Mouse (Mus musculus) heart, postnatal 36 days (tissue): ENCODE results near the gene Ppm1a. TPM values are rescaled to one million over a fixed set of nuclear protein-coding genes. Genes with fewer than 3 reads are reported as not detected.
"Not testable (repeated sequence)": the region's sequence is repeated elsewhere in the genome, so short reads cannot be mapped to it uniquely, and the experiment has no call there.

Experiments
- DNase-seq, 2 experiments: peaks; one replicate each; pipeline ENCODE4 v3.0.0; 2021 to 2022
- intact Hi-C: fragments of 180-260 bp; cut with DNase I; formaldehyde crosslinking; loops from one replicate; pipeline ENCODE4 v1.15.1; 2025
- total RNA-seq, 2 experiments: library from RNA; stranded (reverse); gene quantifications; 2 replicates each; pipeline ENCODE4 v1.2.3; 2021

The Ppm1a gene
- total RNA-seq, 2 experiments from 2014 or later, result 244 to 245 TPM

DNA sequence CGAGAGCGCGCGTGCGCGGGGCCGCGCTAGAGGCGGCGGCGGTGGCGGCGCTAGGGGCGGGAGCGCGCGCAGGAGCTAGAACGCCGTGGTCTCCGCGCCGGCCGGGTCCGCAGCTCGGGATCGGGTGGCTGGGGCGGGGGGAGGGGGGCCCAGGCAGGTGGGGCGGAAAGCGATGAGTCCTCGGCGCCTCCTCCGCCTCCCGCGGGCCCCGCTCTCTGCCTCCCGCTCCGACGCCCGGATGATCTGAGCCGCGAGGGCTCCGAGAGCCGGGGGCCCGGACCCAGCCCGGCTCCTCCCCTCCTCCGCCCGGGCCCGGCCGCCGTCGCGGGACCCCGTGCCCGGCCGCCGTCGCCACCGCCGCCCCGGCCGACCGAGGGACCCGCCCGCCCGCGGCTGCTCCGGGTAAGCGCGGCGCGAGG lies 4.0 kb downstream of the Ppm1a start:
- DNase-seq, result no peak
- intact Hi-C loops, result loop anchor here (5.0 kb wide), 3 partner anchors 81 to 224 kb away; partner anchors contain the start of genes Dhrs7 and Pcnx4

DNA sequence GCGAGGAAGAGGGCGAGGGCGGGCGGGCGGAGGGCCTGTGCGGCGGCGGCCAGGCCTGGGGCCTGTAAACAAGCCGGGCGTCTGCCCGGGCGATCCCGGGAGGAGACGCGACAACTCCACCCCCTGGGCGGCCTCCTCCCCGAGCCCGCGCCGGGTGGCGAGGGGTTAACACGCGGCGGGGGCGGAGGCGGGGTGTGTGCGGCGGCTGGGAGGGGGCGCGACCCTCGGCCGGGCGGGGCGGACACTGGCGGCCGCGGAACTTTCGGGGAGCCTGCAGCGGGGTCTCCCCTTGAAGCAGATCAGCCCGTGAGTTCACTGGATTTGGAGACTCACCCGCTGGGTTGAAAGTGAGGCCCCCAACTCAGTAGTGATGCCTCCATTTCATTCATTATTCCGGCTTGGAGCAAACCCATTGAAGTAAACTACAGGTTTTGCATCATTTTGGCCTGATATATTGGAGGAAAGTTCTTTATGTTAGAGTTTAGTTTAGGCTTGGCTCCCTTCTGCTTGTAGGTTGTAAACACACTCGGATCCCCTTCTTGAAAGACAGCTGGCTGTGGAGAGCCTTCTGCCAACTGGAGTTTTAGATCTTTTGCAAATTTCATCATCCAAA lies 4.5 kb downstream of the Ppm1a start:
- peak; percentile 58 to 70 for DNase-seq
- intact Hi-C loops, result loop anchor here (5.0 kb wide), 3 partner anchors 81 to 224 kb away; partner anchors contain the start of genes Dhrs7 and Pcnx4

DNA sequence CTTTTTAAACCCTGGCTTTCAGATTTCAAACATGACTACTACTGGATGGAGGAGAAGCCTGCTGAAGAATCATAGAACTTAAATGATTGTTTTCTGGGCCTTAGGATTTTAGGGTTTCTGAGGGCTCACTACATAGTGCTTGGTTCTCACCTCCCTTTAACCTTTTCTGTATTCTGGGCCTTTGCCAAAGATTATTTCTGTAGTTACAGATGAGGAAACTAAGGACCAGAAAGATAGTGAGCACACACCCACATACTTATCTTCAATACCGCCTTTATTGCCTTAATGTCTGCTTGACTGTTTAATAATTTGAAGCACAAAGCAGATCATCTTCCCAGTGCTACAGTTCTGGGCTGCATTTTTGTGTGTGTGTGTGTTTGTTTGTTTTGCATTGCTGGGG lies 5.2 kb downstream of the Ppm1a start:
- intact Hi-C loops, result loop anchor here (5.0 kb wide), 3 partner anchors 80 to 225 kb away; partner anchors contain the start of genes Dhrs7 and Pcnx4
- no peak for DNase-seq

DNA sequence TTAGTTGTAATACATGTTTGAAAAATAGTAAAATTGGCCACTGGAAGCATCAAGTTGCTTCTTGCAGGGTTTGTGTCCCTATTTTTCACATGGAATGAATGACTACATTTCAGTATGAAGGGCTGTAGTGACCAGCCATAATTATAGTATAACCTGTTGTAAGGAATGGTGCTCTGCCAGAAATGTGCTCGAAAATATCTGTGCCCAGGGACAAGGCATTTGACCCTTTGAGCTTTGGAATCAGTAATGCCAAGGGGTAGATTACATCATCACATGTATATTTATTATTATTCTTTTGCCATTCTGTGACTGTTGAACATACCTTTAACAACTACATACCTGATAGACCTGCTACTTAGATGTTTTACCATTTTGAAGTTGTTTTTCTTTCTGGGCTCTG lies 5.9 kb downstream of the Ppm1a start:
- intact Hi-C loops, result loop anchor here (5.0 kb wide), 3 partner anchors 79 to 226 kb away; partner anchors contain the start of genes Dhrs7 and Pcnx4
- DNase-seq, result no peak

DNA sequence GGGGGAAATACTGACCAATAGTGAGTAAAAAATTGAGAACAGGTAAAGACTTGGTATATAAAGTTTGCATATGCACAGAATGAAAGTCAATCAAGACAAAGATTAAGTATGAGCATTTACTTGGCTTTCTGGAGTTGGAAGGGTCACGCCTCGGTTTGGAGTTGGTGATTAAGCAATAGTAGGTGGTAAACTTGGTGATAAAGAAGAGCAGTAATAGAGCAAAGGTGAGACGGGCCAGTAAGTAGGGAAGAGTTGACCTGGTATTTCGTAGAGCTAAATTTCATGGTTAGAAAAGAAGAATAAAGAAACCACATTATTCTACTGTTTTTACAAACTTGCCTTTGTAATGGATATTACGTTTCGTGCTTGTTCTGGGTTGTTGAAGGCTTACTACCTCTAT lies 10.6 kb downstream of the Ppm1a start:
- intact Hi-C loops, result no loop called here
- no peak for DNase-seq

DNA sequence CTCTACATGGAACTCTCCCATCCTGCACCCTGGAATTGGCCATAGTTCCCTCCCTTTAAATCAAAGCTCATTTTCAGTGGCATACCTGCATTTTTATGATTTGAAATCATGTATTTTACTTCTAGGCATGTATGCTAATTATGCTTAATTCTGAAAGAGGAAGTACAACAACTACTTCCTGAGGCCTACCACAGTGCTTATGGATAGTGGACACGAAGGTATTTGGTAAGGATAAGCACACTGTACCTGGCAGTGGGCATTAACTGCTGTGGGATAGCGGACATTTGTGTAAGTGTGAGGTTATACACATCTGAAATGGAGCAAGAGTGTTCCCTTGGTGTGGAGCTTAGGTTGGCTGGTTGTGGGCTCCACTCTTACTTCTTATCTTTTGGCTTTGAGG lies 11.0 kb downstream of the Ppm1a start:
- DNase-seq, result no peak
- intact Hi-C loops, result no loop called here

DNA sequence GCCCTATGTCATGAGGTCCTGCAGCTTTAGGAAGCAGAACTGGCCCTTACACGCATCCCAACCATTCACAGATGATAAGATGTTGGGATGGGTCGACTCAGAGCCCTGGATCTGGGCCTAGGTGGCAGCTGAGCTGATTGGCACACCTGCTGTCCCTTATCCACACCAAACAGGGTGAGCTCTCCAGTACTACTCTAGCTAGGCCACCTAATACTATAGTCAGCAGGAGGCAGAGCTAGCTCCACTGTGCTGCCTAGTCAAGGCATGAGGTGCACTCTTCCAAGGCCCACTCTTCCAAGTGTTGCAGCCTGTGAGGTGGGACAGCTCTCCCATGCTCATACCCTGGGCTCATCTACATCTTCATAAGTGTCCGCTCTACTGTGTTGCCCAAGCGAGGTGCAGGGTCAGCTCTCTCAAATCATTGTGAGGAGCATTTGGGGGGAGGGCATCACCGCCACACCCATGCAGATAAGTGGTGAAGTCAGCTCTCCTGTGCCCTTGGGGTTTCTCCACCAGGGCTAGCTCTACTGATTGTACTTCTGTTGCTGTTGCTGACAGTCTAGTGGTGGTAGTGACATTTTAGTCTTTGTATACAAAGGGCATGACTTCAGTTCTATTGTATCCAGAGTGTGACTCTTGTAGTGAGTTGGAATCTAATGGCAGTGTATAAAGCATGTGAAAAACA lies 12.4 kb downstream of the Ppm1a start:
- intact Hi-C loops, result no loop called here
- no peak for DNase-seq

DNA sequence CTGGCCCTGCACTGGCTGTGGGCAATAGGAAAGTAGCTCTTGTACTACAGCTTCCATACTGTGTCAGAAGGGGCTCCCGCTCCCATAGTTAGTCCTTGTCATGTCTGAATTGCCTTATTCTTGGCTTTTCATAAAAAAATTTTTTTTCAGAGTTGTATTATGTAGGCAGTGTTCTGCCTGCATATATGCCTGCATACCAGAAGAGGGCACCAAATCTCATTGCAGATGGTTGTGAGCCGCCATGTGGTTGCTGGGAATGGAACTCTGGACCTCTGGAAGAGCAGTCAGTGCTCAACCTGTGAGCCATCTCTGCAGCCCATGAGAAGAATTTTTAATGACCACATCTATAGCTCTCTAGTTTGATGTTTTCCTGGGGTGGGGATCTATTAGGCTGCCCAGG lies 13.9 kb downstream of the Ppm1a start:
- intact Hi-C loops, result no loop called here
- DNase-seq, result no peak

DNA sequence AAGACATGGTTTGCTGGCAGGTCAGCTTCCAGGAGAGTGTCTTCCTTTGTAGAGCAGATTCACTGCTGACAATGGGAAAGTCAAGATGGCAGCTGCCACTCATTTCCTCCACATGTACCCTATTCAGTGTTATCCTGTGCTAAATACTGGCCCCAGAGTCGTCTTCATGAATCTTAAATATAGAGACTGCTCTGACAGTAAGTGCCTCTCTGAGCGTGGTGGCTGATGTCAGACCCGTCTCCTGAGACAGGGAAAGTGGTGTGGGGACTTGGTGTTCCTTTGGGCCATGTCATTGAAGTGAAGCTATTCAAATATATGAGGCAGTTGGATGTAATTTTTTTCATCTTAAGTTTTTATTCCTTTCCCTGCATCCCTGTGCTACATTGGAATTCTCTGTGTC lies 14.5 kb downstream of the Ppm1a start:
- intact Hi-C loops, result no loop called here
- no peak for DNase-seq

DNA sequence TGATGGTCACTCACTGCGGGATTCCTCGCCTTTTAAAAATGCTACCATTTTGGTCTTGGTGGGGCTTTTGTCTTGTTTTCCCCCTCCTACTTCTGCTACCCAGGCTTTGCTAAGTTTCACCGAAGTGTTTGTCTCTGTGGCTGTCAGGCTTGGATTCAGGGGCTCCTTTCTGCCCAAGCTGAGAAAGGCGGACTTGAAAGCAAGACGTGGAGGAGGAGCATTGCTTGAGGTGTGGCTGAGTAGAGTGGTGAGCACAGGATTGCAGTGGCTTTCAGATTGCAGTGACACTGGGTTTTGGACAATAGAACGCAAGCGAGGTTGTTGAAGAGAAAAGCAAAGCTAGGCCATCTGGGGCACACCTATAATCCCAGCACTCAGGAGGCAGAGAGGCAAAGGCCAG lies 16.7 kb downstream of the Ppm1a start:
- intact Hi-C loops, result no loop called here
- no peak for DNase-seq

DNA sequence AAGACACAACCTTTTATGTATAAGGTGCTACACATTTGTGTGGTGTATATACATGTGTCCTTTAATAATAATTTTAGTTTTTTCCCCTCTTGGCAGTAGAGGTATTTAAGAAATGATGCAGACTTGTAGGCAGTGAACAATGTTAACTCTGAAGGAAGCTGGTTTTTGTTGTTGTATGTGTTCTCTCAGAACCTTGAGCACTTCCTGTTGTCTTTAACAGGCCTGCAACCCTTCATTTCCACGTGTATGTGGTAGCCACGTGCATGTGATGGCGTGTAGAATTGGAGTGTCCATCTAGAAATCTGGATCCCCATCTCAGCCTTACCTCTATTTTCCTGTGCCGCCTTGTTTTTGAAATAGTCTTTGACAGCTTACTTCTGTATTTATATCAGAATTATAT lies 20.0 kb downstream of the Ppm1a start:
- intact Hi-C loops, result no loop called here
- DNase-seq, result no peak

DNA sequence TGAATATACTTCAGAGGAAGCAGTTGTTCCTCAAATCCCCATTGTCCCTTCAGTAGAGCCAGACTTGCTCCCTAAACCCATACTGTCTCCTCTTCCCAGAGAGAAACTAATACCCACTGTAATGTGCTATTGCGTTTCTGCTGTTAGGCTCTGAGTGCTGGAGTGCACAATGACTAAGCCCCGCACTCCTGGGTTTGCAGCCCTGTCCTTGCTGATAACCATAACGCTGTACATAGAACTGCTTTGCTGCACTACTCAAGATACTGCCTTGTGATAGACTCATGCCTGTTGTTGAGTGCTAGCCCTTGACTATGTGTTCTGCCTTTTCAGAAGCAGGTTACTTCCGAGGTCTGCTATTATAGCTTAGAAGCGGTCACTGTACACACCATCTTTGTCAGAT lies 22.9 kb downstream of the Ppm1a start:
- intact Hi-C loops, result no loop called here
- no peak for DNase-seq

DNA sequence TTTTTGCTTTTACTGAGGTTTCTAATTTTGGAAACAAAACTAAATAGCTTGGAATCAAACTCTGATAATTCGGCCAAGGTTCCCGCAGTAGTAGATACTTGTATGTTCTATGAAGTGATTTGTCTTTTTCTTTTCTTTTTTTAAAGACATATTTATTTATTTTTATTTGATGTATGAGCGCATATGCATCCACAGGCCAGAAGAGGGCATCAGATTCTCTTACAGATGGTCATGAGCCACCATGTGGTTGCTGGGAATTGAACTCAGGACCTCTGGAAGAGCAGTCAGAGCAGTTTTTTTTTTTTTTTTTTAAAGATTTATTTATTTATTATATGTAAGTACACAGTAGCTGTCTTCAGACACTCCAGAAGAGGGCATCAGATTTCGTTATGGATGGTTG lies 25.5 kb downstream of the Ppm1a start:
- intact Hi-C loops, DNase-seq: not testable (repeated sequence)

DNA sequence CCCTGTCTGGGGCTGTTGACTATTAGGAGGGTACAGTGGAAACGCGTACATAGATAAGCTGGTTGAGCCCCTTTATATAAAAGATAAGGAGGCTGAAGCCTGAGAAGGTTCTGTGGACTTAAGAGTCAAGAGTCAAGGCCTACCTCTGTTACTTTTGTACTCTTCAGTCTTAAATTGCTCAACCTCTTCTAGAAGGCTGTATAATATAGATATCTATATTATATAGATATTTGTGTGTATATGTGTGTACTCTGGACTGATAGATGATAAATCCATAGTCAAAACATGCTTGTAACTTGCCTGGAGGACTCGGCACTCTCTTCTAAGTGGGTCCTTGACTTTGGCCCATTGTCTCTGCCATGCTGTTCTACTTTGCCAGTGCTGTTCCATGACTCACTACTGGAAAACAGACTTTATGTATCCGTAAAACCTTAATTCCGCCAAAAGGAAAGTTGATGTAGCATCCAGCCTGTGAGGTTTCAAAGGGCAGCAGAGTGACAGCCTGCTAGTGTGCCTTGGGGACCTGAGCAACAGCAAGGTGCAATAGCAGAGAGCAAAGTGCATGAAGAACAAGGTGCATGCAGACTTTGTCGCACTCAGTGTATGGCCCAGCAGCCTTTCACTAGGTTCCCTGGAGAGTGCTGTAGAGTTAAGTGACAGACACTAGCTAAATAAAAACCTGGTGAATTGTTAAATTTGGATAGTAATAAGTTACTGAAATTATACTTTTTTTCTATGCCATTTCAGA lies 28.1 kb downstream of the Ppm1a start:
- no peak for DNase-seq
- intact Hi-C loops, result no loop called here

DNA sequence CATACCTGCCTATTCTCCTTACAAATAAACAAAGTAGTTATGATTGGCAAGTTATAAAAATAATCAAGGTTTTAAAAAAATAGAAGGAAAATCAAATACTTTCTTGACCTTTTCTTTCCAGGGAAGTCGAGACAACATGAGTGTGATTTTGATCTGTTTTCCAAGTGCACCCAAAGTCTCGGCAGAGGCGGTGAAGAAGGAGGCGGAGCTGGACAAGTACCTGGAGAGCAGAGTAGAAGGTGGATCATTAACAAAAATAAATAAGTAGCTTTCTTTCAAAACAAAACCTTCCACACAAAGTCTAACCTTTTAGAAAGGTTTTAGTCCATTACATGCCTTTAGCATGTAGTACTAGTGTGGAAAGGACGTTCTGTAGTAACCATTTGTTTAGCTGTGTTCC lies 29.3 kb downstream of the Ppm1a start:
- intact Hi-C loops, result no loop called here
- DNase-seq, result no peak

DNA sequence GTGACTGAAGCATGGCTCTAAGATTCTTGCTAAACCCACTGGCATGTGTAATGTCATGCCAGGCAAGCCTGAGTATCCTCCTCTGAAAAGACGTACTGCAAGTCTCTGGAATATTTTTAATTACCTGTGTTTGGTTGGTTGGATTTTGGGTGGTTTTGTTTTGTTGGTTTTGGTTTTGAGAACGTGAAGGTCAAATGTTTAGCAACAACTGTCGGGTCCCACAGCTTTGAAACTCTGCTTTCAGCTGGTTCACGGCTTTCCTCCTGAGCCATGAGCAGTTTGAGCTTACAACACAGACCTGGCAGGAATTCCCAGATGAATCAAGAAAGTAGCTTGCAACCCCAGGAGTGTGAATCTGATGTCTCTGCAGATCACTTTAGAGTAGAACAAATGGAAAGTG lies 29.7 kb downstream of the Ppm1a start:
- no peak for DNase-seq
- intact Hi-C loops, result no loop called here

DNA sequence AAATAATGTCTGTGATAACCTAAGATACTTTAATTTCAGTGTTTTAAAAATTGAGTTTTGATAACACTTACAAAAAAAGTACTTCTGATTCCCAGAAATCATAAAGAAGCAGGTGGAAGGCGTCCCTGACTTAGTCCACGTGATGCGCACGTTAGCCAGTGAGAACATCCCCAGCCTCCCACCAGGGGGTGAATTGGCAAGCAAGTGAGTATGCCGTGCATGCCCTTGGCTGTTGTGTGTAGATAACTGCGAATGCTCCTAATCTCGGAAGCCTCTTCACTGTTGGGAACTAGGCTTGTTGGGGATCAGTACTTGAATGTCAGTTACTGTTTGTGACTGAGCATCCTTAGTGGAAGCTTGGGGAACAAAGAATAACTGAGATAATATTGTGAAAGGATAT lies 33.3 kb downstream of the Ppm1a start:
- no peak for DNase-seq

DNA sequence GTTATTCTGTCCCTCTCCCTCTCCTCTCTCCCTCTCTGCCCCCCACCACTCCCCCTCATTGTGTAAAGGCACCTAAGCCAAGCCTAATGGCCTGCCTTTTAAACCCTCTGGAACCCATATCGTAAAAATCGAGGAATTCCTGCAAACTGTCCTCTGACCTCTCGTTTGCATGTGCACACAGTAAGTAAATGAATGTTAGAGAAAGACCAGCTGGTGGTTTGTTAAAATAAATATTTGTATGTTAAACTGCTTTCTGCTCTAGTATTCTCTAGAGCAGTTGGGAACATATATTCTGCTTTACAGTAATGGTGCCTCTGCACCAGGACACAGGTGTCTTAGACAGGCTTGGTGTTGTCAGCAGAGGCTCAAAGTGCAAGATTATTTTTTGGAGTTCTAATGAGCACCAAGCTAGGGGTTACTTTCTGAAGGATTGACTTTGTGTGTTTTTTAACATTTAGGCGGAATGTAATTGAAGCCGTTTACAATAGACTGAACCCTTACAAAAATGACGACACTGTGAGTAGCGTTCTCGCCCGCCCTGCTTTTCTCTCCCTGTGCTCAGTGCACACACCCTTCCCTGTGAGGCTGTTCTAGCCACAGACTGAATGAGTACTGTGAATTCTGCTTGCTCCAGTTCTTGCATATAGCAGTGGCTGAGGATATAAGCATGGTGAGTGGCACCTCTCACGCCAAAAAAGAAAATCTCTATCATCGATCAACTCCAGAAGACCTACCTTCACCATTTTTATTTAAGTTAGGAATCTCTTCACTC lies 35.3 kb downstream of the Ppm1a start:
- DNase-seq, result no peak
- intact Hi-C loops, result no loop called here

More for the DNA sequence above, 33.3 kb downstream of the Ppm1a start:
- intact Hi-C loops, result no loop called here

DNA sequence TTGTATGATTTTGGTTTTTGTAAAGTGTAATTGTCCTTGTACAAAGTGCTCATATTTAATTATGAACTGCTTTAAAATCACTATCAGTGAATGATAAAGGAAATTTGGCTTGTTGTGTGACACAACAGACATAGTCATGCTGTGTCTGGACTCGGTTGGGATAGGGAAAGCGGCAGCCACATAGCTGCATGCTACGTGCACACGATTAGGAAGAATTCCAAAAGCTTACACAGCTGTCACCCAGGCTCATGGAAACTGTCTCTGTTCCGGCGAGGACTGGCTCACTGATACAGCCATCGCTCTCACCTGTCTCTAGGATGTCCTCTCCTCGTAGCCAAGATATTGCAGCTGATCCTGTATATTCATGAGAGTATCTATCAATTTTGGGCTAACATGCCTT lies 36.7 kb downstream of the Ppm1a start:
- no peak for DNase-seq
- intact Hi-C loops, result no loop called here

DNA sequence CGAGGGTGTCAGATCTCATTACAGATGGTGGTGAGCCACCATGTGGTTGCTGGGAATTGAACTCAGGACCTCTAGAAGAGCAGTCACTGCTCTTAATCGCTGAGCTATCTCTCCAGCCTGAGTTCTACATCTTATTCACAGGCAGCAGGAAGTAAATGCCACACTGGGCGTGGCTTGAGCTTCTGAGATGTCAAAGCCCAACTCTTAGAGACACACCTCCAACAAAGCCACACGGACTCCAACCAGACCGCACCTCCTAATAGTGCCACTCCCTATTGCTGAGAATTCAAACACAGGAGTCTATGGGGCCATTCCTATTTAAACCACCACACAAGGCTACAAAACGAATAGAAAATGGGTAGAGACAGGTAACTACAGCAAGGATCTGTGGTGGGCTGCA lies 52.5 kb downstream of the Ppm1a start:
- no peak for DNase-seq
- intact Hi-C loops, result no loop called here

DNA sequence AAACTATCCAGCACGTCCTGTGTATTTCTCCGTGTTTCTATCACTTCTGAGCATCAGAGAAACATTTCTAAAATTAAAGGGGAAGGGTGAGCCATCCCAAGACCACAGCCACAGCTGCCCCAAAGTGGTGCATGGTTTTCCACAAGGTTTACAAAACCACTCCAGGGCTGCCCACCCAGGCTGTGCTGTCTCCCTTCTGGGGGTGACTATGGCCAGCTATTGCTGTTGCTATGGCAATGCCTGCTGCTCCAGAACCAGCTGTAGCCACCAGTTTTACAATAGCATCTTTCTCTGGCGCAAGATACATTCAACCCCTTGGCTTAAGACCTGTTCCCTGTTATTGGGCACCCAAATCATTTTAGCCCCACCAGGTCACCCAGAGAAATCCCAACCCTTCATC lies 54.3 kb downstream of the Ppm1a start:
- intact Hi-C loops, result no loop called here
- no peak for DNase-seq
